Mouse (Mus musculus): ENCODE data around the gene Btg2. TPM values are rescaled to one million over a fixed set of nuclear protein-coding genes. Genes with fewer than 3 reads are reported as not detected.
A peak's percentile ranks its signal among the peaks of the same experiment; 100 is the strongest.

Gene Btg2
- polyA plus RNA-seq, 1 experiment from 2014 or later: 55.5 TPM

DNA sequence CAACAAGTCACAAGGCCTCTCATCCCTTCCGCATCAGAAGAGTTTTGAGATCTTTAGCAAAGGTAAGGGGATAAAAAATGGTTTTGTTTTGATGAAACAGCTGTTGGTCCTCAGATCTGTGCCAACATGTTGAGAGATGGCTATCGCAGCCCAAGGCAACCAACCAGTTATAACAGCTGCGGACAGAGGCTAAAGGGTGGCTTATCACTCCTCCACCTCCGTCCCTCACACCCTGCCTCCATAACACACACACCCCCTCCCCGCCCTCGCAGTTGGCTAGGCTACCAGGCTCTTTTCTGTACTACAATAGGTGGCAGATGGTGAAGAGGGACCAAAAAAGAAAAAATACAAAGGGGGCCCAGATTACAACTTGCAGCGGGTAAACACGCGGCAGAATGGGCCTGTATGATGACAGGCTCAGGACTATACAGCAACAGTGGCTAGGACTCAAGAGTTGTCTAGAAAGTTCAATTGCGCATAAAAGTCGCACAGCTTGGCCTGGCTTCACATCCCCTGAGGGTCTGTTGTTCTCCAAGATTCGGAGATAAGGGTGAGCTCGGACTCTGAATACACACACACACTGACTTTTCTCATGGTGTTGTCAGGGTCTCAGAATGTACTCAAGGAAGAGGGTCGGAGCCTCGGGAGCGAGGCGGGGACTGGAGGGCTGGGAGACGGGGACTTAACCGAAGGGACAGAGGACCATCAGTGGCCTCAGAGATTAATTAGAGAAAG lies 692 bp downstream of the Btg2 start:
- H3K9ac ChIP-seq (replicated peaks; ENCODE audit: low read depth, low read length): peak overlapping the region; percentile 88
- peak overlapping the region; percentile 75 for H3K4me3 ChIP-seq (ENCODE audit: low read depth, low read length)
- WGBS: 8% methylated on average over 19 of the region's 19 CpGs
- peak overlapping the region; percentile 76 for H3K4me2 ChIP-seq (replicated peaks; ENCODE audit: low read depth, low read length)
- peaks cover 30% of the 10 kb centered on the region; the same call in 1 of the 2 replicates for H3K4me1 ChIP-seq (ENCODE audit: control insufficient read depth, insufficient read depth, low read length)
- peaks cover 9% of the 10 kb centered on the region; the same call in 1 of the 2 replicates for H3K36me3 ChIP-seq (ENCODE audit: control insufficient read depth, insufficient read depth, low read length)
- peak overlapping the region; percentile 74 for H3K27ac ChIP-seq (ENCODE audit: low read length)
- ATAC-seq (ENCODE audit: insufficient number of reproducible peaks, insufficient read depth, low FRiP score, low read depth): peak; percentile 34; the same call in 1 of the 2 replicates
- H3K27me3 ChIP-seq (ENCODE audit: control insufficient read depth, insufficient read depth, low read length): no peaks in the 10 kb centered on the region
- H3K9me3 ChIP-seq (ENCODE audit: control insufficient read depth, low read depth, low read length): no peaks in the 10 kb centered on the region

GRCm38 (mm10) chr1:134077389-134078060 lies 1.4 kb downstream of the Btg2 start:
- peaks cover 9% of the 10 kb centered on the region; the same call in 1 of the 2 replicates for H3K36me3 ChIP-seq (ENCODE audit: control insufficient read depth, insufficient read depth, low read length)
- peak overlapping the region; percentile 75 for H3K4me3 ChIP-seq (ENCODE audit: low read depth, low read length)
- no peak overlapping the region; the same call in 1 of the 2 replicates for H3K27ac ChIP-seq (ENCODE audit: low read length)
- WGBS: 38% methylated on average over 14 of the region's 14 CpGs
- peaks cover 30% of the 10 kb centered on the region; the same call in 1 of the 2 replicates for H3K4me1 ChIP-seq (ENCODE audit: control insufficient read depth, insufficient read depth, low read length)
- H3K9me3 ChIP-seq (ENCODE audit: control insufficient read depth, low read depth, low read length): no peaks in the 10 kb centered on the region
- H3K27me3 ChIP-seq (ENCODE audit: control insufficient read depth, insufficient read depth, low read length): no peaks in the 10 kb centered on the region
- ATAC-seq (ENCODE audit: insufficient number of reproducible peaks, insufficient read depth, low FRiP score, low read depth): no peak
- peak overlapping the region; percentile 76 for H3K4me2 ChIP-seq (replicated peaks; ENCODE audit: low read depth, low read length)
- H3K9ac ChIP-seq (replicated peaks; ENCODE audit: low read depth, low read length): peak overlapping the region; percentile 88

GRCm38 (mm10) chr1:134076789-134077188 lies 2.1 kb downstream of the Btg2 start:
- Histone ChIP-seq H3K9ac (replicated peaks; ENCODE audit: low read depth, low read length) (peak overlapping the region; percentile 30; the same call in 1 of the 2 replicates), H3K27me3 (ENCODE audit: control insufficient read depth, insufficient read depth, low read length) (no peaks in the 10 kb centered on the region), H3K27ac (ENCODE audit: low read length) (no peak overlapping the region), H3K4me2 (replicated peaks; ENCODE audit: low read depth, low read length) (peak overlapping the region; percentile 76), H3K9me3 (ENCODE audit: control insufficient read depth, low read depth, low read length) (no peaks in the 10 kb centered on the region), H3K4me1 (ENCODE audit: control insufficient read depth, insufficient read depth, low read length) (peaks cover 30% of the 10 kb centered on the region; the same call in 1 of the 2 replicates), H3K36me3 (ENCODE audit: control insufficient read depth, insufficient read depth, low read length) (peaks cover 9% of the 10 kb centered on the region; the same call in 1 of the 2 replicates), H3K4me3 (ENCODE audit: low read depth, low read length) (peak overlapping the region; percentile 75)
- WGBS: 71% methylated on average over 2 of the region's 2 CpGs
- ATAC-seq (ENCODE audit: insufficient number of reproducible peaks, insufficient read depth, low FRiP score, low read depth): no peak

DNA sequence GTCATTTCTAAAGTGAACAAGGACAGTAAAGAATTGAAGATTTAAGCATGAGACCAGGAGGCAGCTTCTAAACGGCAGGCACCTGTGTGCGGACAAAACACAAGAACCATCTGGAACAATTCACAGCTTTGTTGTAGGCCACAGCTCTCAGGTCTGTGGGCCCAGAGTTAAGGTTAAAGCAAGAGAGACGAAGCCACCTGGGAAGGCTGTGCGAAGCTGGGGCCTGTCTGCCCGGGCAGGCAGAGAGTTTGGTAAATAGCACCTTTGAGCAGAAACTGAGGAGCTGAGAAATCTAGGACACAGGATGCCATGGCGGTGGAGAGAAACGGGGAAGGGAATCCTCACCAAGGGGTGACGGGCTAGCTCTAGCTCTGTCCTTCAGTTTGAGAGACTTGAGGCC lies 3.4 kb downstream of the Btg2 start:
- Histone ChIP-seq H3K27ac (ENCODE audit: low read length) (peak overlapping the region; percentile 29), H3K9ac (replicated peaks; ENCODE audit: low read depth, low read length) (no peak overlapping the region)

GRCm38 (mm10) chr1:134074606-134075005 lies 4.3 kb downstream of the Btg2 start:
- Histone ChIP-seq H3K4me1 (ENCODE audit: control insufficient read depth, insufficient read depth, low read length) (peaks cover 43% of the 10 kb centered on the region), H3K27me3 (ENCODE audit: control insufficient read depth, insufficient read depth, low read length) (no peaks in the 10 kb centered on the region), H3K9ac (replicated peaks; ENCODE audit: low read depth, low read length) (no peak overlapping the region), H3K4me2 (replicated peaks; ENCODE audit: low read depth, low read length) (no peak overlapping the region), H3K9me3 (ENCODE audit: control insufficient read depth, low read depth, low read length) (no peaks in the 10 kb centered on the region), H3K36me3 (ENCODE audit: control insufficient read depth, insufficient read depth, low read length) (peaks cover 9% of the 10 kb centered on the region; the same call in 1 of the 2 replicates), H3K27ac (ENCODE audit: low read length) (no peak overlapping the region), H3K4me3 (ENCODE audit: low read depth, low read length) (no peak overlapping the region)
- ATAC-seq (ENCODE audit: insufficient number of reproducible peaks, insufficient read depth, low FRiP score, low read depth): no peak
- WGBS: 81% methylated on average over 10 of the region's 10 CpGs

More for the DNA sequence above, 3.4 kb downstream of the Btg2 start:
- Histone ChIP-seq H3K4me2 (replicated peaks; ENCODE audit: low read depth, low read length) (peak overlapping the region; percentile 76; the same call in 1 of the 2 replicates), H3K9me3 (ENCODE audit: control insufficient read depth, low read depth, low read length) (no peaks in the 10 kb centered on the region), H3K27me3 (ENCODE audit: control insufficient read depth, insufficient read depth, low read length) (no peaks in the 10 kb centered on the region), H3K4me3 (ENCODE audit: low read depth, low read length) (0 out of 2 replicates have a peak overlapping the region, but pooled peaks have one; percentile 75), H3K36me3 (ENCODE audit: control insufficient read depth, insufficient read depth, low read length) (peaks cover 9% of the 10 kb centered on the region; the same call in 1 of the 2 replicates), H3K4me1 (ENCODE audit: control insufficient read depth, insufficient read depth, low read length) (peaks cover 41% of the 10 kb centered on the region)
- 80% methylated on average over 8 of the region's 8 CpGs for WGBS
- ATAC-seq (ENCODE audit: insufficient number of reproducible peaks, insufficient read depth, low FRiP score, low read depth): no peak

DNA sequence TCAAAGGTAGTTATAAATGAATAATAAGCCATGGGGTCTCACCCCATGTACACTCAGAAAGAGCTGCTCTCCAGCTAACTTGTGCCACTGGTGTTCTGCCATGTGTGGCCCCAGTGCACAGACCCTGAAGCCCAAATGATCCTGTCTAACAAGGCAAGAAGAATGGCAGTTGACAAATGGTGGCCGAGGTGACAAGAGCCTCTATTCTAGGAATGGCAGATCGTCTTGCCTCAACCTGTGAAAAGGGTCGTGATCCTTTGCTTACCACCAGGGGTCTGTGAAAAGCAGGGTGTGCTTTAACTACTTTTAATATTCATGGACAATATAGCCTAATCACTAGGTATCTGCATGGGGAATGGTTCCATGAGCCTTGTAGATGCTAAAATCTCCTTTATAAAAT lies 4.7 kb downstream of the Btg2 start:
- Histone ChIP-seq H3K4me3 (ENCODE audit: low read depth, low read length) (no peak overlapping the region), H3K36me3 (ENCODE audit: control insufficient read depth, insufficient read depth, low read length) (peaks cover 9% of the 10 kb centered on the region; the same call in 1 of the 2 replicates), H3K27me3 (ENCODE audit: control insufficient read depth, insufficient read depth, low read length) (no peaks in the 10 kb centered on the region), H3K27ac (ENCODE audit: low read length) (no peak overlapping the region), H3K4me2 (replicated peaks; ENCODE audit: low read depth, low read length) (no peak overlapping the region), H3K9me3 (ENCODE audit: control insufficient read depth, low read depth, low read length) (no peaks in the 10 kb centered on the region), H3K9ac (replicated peaks; ENCODE audit: low read depth, low read length) (no peak overlapping the region), H3K4me1 (ENCODE audit: control insufficient read depth, insufficient read depth, low read length) (peaks cover 48% of the 10 kb centered on the region)
- 63% methylated on average over 3 of the region's 3 CpGs for WGBS
- ATAC-seq (ENCODE audit: insufficient number of reproducible peaks, insufficient read depth, low FRiP score, low read depth): no peak

- Histone ChIP-seq H3K9me3 (ENCODE audit: control insufficient read depth, low read depth, low read length) (no peaks in the 10 kb centered on the region), H3K4me3 (ENCODE audit: low read depth, low read length) (no peak overlapping the region), H3K4me2 (replicated peaks; ENCODE audit: low read depth, low read length) (no peak overlapping the region), H3K27ac (ENCODE audit: low read length) (no peak overlapping the region), H3K4me1 (ENCODE audit: control insufficient read depth, insufficient read depth, low read length) (peaks cover 49% of the 10 kb centered on the region), H3K27me3 (ENCODE audit: control insufficient read depth, insufficient read depth, low read length) (no peaks in the 10 kb centered on the region), H3K9ac (replicated peaks; ENCODE audit: low read depth, low read length) (no peak overlapping the region), H3K36me3 (ENCODE audit: control insufficient read depth, insufficient read depth, low read length) (peaks cover 9% of the 10 kb centered on the region; the same call in 1 of the 2 replicates)
- WGBS: 62% methylated on average over 1 of the region's 1 CpGs
- ATAC-seq (ENCODE audit: insufficient number of reproducible peaks, insufficient read depth, low FRiP score, low read depth): no peak
Observed at GRCm38 (mm10) chr1:134073658-134074057, 5.3 kb downstream of the Btg2 start.

GRCm38 (mm10) chr1:134073061-134073564 lies 5.8 kb downstream of the Btg2 start:
- no peak overlapping the region for H3K4me2 ChIP-seq (replicated peaks; ENCODE audit: low read depth, low read length)
- 83% methylated on average over 6 of the region's 6 CpGs for WGBS
- H3K4me3 ChIP-seq (ENCODE audit: low read depth, low read length): no peak overlapping the region
- peak; percentile 29; the same call in 1 of the 2 replicates for ATAC-seq (ENCODE audit: insufficient number of reproducible peaks, insufficient read depth, low FRiP score, low read depth)
- H3K4me1 ChIP-seq (ENCODE audit: control insufficient read depth, insufficient read depth, low read length): peaks cover 48% of the 10 kb centered on the region
- H3K9me3 ChIP-seq (ENCODE audit: control insufficient read depth, low read depth, low read length): no peaks in the 10 kb centered on the region
- H3K27ac ChIP-seq (ENCODE audit: low read length): no peak overlapping the region
- no peak overlapping the region for H3K9ac ChIP-seq (replicated peaks; ENCODE audit: low read depth, low read length)
- peaks cover 9% of the 10 kb centered on the region; the same call in 1 of the 2 replicates for H3K36me3 ChIP-seq (ENCODE audit: control insufficient read depth, insufficient read depth, low read length)
- H3K27me3 ChIP-seq (ENCODE audit: control insufficient read depth, insufficient read depth, low read length): no peaks in the 10 kb centered on the region
